ENCODE assay signal across 8 mouse cellular contexts in the genomic region with DNA sequence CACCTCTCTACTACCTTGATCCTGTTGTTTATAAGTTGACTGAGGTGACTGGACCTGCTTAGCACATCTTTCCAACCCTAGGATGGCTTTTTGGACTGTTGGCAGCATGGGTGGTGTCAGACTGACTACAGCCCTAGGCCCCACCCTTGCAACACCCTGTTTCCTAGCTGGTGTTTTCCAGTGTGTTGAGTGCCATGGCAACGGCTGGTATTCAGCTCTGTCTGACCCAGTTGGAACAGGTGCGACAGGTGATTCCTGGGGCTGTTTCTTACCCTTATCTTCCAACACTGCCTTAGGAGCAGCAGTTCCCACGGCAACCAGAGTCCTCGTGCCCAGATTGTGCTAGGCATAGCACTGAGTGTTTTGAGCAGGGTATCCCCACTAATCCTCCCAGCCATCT. TPM values are rescaled to one million over a fixed set of nuclear protein-coding genes. Genes with fewer than 3 reads are reported as not detected.
DNase-seq lines count a peak whose midpoint lies in the region; ATAC-seq and TF ChIP-seq lines count a peak whose summit lies in the region.

No protein-coding gene starts in this region.

- peak overlapping the region; percentile 6 for H3K4me3 ChIP-seq in cerebellum, adult 2 months (replicated peaks; ENCODE audit: insufficient read depth, low read depth, low read length)
- peak overlapping the region; percentile 67 for H3K4me3 ChIP-seq in lung, embryonic 15.5 days
- H3K4me3 ChIP-seq in kidney, embryonic 14.5 days (ENCODE audit: low read length), result 0 out of 2 replicates have a peak overlapping the region, but pooled peaks have one; percentile 64

- no peak for TF ChIP-seq CTCF in cerebellum, adult 2 months (IDR thresholded peaks at IDR 0.05; ENCODE audit: borderline replicate concordance, insufficient read depth, low read depth, low read length)

- DNase-seq in cerebellum, adult 2 months, result peak in 1 of 2 experiments; percentile 38
- DNase-seq in lung, postnatal 25 days (ENCODE audit: low spot score), result no peak
- DNase-seq in retina, postnatal 7 days (ENCODE audit: low read depth, low spot score), result peak; percentile 19
- no peak for DNase-seq in urinary bladder, postnatal 25 days (ENCODE audit: low spot score)

- ATAC-seq in cerebellum, adult (ENCODE audit: insufficient number of reproducible peaks, low FRiP score, low TSS enrichment), result no peak
- no peak for ATAC-seq in lung, embryonic 15.5 days (ENCODE audit: borderline replicate concordance, extremely low read depth, low FRiP score, low TSS enrichment)
- no peak for ATAC-seq in kidney, embryonic 14.5 days (ENCODE audit: low FRiP score, low TSS enrichment)
- ATAC-seq in inflammation-experienced regulatory T-cells, adult 6 months, result no peak

- no peaks in the 10 kb centered on the region for H3K36me3 ChIP-seq in lung, embryonic 15.5 days
- H3K36me3 ChIP-seq in kidney, embryonic 14.5 days (ENCODE audit: control insufficient read depth, insufficient read depth, low read length), result no peaks in the 10 kb centered on the region

- H3K27ac ChIP-seq in cerebellum, adult 2 months (ENCODE audit: insufficient read depth, low read length), result no peak overlapping the region
- H3K27ac ChIP-seq in lung, embryonic 15.5 days, result peak overlapping the region; percentile 98
- no peak overlapping the region for H3K27ac ChIP-seq in kidney, embryonic 14.5 days (ENCODE audit: low read depth, low read length)

- 12% methylated on average over 4 of the region's 4 CpGs for WGBS in cerebellum, adult 2 months
- 47% methylated on average over 4 of the region's 4 CpGs for WGBS in lung, embryonic 15.5 days
- 77% methylated on average over 4 of the region's 4 CpGs for WGBS in kidney, embryonic 14.5 days

- H3K4me2 ChIP-seq in lung, embryonic 15.5 days, result peak overlapping the region; percentile 77
- H3K4me2 ChIP-seq in kidney, embryonic 14.5 days (replicated peaks; ENCODE audit: low read depth, low read length), result peak overlapping the region; percentile 71; the same call in 1 of the 2 replicates

- no peak overlapping the region for H3K9ac ChIP-seq in lung, embryonic 15.5 days
- H3K9ac ChIP-seq in kidney, embryonic 14.5 days (ENCODE audit: low read depth, low read length), result no peak overlapping the region

- no peaks in the 10 kb centered on the region for H3K9me3 ChIP-seq in lung, embryonic 15.5 days
- no peaks in the 10 kb centered on the region for H3K9me3 ChIP-seq in kidney, embryonic 14.5 days (ENCODE audit: control insufficient read depth, low read length)

- no peaks in the 10 kb centered on the region for H3K27me3 ChIP-seq in cerebellum, adult 2 months (ENCODE audit: control insufficient read depth, insufficient read depth, low read length)
- no peaks in the 10 kb centered on the region for H3K27me3 ChIP-seq in lung, embryonic 15.5 days
- H3K27me3 ChIP-seq in kidney, embryonic 14.5 days (ENCODE audit: control insufficient read depth, insufficient read depth, low read length), result no peaks in the 10 kb centered on the region

- peaks cover 59% of the 10 kb centered on the region for H3K4me1 ChIP-seq in cerebellum, adult 2 months (ENCODE audit: control insufficient read depth, insufficient read depth, low read length)
- H3K4me1 ChIP-seq in lung, embryonic 15.5 days, result peaks cover 84% of the 10 kb centered on the region
- peaks cover 57% of the 10 kb centered on the region for H3K4me1 ChIP-seq in kidney, embryonic 14.5 days (ENCODE audit: control insufficient read depth, insufficient read depth, low read length)

- TF ChIP-seq POLR2A in cerebellum, adult 2 months (IDR thresholded peaks at IDR 0.05; ENCODE audit: borderline replicate concordance, insufficient read depth, low read length), result no peak

RNA-seq across cellular contexts. Expression of a gene that starts 3.3 kb away (rescaled TPM):
- 38.1 and 40.2 TPM in 2 replicates for polyA plus RNA-seq in cerebellum, adult 2 months (2012; rRNA removed)
- 12.3 and 12.6 TPM in 2 replicates for polyA plus RNA-seq in lung, embryonic 15.5 days (2015; fragmentation: Nextera tagmentation; extraction: Ambion mirVana)
- 12.2 and 16.9 TPM in 2 replicates for polyA plus RNA-seq in kidney, embryonic 14.5 days (2014; fragmentation: Nextera tagmentation; extraction: Ambion mirVana)
- polyA plus RNA-seq in inflammation-experienced regulatory T-cells, adult 6 months (2017; shearing (Covaris generic)), result 10 to 100 TPM; 40.7 to 52.4 (median 50.7) TPM

RNA-seq across cellular contexts. Expression of a gene that starts 32.2 kb away (rescaled TPM):
- polyA plus RNA-seq in cerebellum, adult 2 months (2012; rRNA removed), result 131 and 137 TPM in 2 replicates
- polyA plus RNA-seq in lung, embryonic 15.5 days (2015; fragmentation: Nextera tagmentation; extraction: Ambion mirVana), result 101 and 107 TPM in 2 replicates
- 105 and 126 TPM in 2 replicates for polyA plus RNA-seq in kidney, embryonic 14.5 days (2014; fragmentation: Nextera tagmentation; extraction: Ambion mirVana)
- polyA plus RNA-seq in inflammation-experienced regulatory T-cells, adult 6 months (2017; shearing (Covaris generic)), result 100 to 1,000 TPM; 126 to 160 (median 144) TPM

RNA-seq across cellular contexts. Expression of a gene that starts 36.1 kb away (rescaled TPM):
- polyA plus RNA-seq in cerebellum, adult 2 months (2012; rRNA removed), result 25.2 and 28.4 TPM in 2 replicates
- 0.30 and 0.39 TPM in 2 replicates for polyA plus RNA-seq in lung, embryonic 15.5 days (2015; fragmentation: Nextera tagmentation; extraction: Ambion mirVana)
- 1.8 and 2.3 TPM in 2 replicates for polyA plus RNA-seq in kidney, embryonic 14.5 days (2014; fragmentation: Nextera tagmentation; extraction: Ambion mirVana)
- polyA plus RNA-seq in inflammation-experienced regulatory T-cells, adult 6 months (2017; shearing (Covaris generic)), result not detected

RNA-seq across cellular contexts. Expression of a gene that starts 37.0 kb away (rescaled TPM):
- 0.59 and 0.60 TPM in 2 replicates for polyA plus RNA-seq in cerebellum, adult 2 months (2012; rRNA removed)
- 0.29 TPM in 1 of 2 replicates, not detected in the other for polyA plus RNA-seq in lung, embryonic 15.5 days (2015; fragmentation: Nextera tagmentation; extraction: Ambion mirVana)
- polyA plus RNA-seq in kidney, embryonic 14.5 days (2014; fragmentation: Nextera tagmentation; extraction: Ambion mirVana), result 0.14 TPM in 1 of 2 replicates, not detected in the other
- polyA plus RNA-seq in inflammation-experienced regulatory T-cells, adult 6 months (2017; shearing (Covaris generic)), result under 1 TPM in 1 of 3 experiments, not detected in 2; 0.31 TPM

RNA-seq across cellular contexts. Expression of a gene that starts 48.4 kb away (rescaled TPM):
- polyA plus RNA-seq in cerebellum, adult 2 months (2012; rRNA removed), result 91.4 and 101 TPM in 2 replicates
- polyA plus RNA-seq in lung, embryonic 15.5 days (2015; fragmentation: Nextera tagmentation; extraction: Ambion mirVana), result 25.9 and 26.1 TPM in 2 replicates
- 15.6 and 20.0 TPM in 2 replicates for polyA plus RNA-seq in kidney, embryonic 14.5 days (2014; fragmentation: Nextera tagmentation; extraction: Ambion mirVana)
- polyA plus RNA-seq in inflammation-experienced regulatory T-cells, adult 6 months (2017; shearing (Covaris generic)), result 10 to 100 TPM; 31.5 to 42.6 (median 33.5) TPM

Comparison
In these comparisons a context has a peak if more than half of its experiments do, and no peak if none do; other contexts are left out.
1. H3K4me3 ChIP-seq: peak in every context shown above with its lines; median percentile 67 in lung, embryonic 15.5 days; 64 in kidney, embryonic 14.5 days; 6 in cerebellum, adult 2 months.